Mouse (Mus musculus) intestine, embryonic 16.5 days (tissue): Measurements from ENCODE around the gene Col23a1. TPM values are rescaled to one million over a fixed set of nuclear protein-coding genes. Genes with fewer than 3 reads are reported as not detected.

Experiments used
- ATAC-seq: fragments of 200-750 bp; cut with Nextera tagmentation; 2 replicates; pipeline ENCODE4 v1.8.0; 2017; ENCODE audit warnings: moderate TSS enrichment, moderate library complexity
- H3K27ac ChIP-seq: fragments of 300-500 bp; sonication (generic); 2 replicates; pipeline ENCODE4 v1.5.1; 2014; ENCODE audit warnings: mild to moderate bottlenecking, low read length
- H3K27me3 ChIP-seq: fragments of 300-500 bp; sonication (generic); replicated peaks from 2 replicates; pipeline ENCODE4 v1.6.1; 2014; ENCODE audit warnings: low read length, control low read depth, mixed read lengths; ENCODE audit not compliant: control insufficient read depth, insufficient read depth
- H3K36me3 ChIP-seq: fragments of 300-500 bp; sonication (generic); 2 replicates; pipeline ENCODE4 v1.6.1; 2014; ENCODE audit warnings: low read length, control low read depth; ENCODE audit not compliant: control insufficient read depth, insufficient read depth
- H3K4me1 ChIP-seq: fragments of 300-500 bp; sonication (generic); 2 replicates; pipeline ENCODE4 v1.6.1; 2014; ENCODE audit warnings: low read length, control low read depth, mixed read lengths; ENCODE audit not compliant: control insufficient read depth, insufficient read depth
- H3K4me2 ChIP-seq: fragments of 300-500 bp; sonication (generic); 2 replicates; pipeline ENCODE4 v1.6.1; 2014; ENCODE audit warnings: low read depth, low read length, control low read depth
- H3K4me3 ChIP-seq: fragments of 300-500 bp; sonication (generic); 2 replicates; pipeline ENCODE4 v1.5.1; 2014; ENCODE audit warnings: mild to moderate bottlenecking, low read length
- H3K9ac ChIP-seq: fragments of 300-500 bp; sonication (generic); 2 replicates; pipeline ENCODE4 v1.6.1; 2014; ENCODE audit warnings: low read depth, low read length
- H3K9me3 ChIP-seq: fragments of 300-500 bp; sonication (generic); 2 replicates; pipeline ENCODE4 v1.6.1; 2016; ENCODE audit warnings: low read length, control low read depth; ENCODE audit not compliant: control insufficient read depth
- WGBS: fragments of 180-500 bp; shearing (Covaris S2); extraction: QIAGEN DNeasy Blood & Tissue Kit; methylation state at CpG from one replicate; pipeline ENCODE4 v1.1.7; 2014; 5-methylcytosine and 5-hydroxymethylcytosine counted together
- polyA plus RNA-seq: library from polyadenylated mRNA; unstranded; fragments of >200 nt; fragmentation: Nextera tagmentation; extraction: Ambion mirVana; gene quantifications from 2 replicates; pipeline ENCODE4 v1.2.1, GENCODE M21; 2015

Col23a1 gene
- polyA plus RNA-seq, 1 experiment from 2014 or later: 5.4 TPM

DNA sequence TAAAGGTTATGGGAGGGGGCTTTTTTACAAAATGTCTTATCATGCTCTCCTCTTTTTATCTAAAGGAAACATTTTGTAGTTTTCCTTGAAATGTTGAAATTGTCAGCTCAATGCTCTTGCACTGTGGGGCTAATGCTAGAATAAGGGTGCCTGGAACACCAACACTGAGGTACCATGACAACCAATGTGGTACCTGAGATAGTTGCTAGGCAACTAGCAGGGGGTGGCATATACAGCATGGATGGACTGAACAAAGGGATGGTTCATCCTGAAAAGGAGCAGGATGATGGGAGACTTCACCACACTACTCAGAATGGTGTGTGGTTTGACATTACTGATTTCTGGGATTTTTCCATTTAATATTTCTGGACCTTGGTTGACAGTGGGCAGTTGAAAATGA is 30.9 kb downstream of the Col23a1 start:
- H3K4me3 ChIP-seq: no peak overlapping the region
- no peak overlapping the region for H3K9ac ChIP-seq
- no peaks in the 10 kb centered on the region for H3K27me3 ChIP-seq
- no peak overlapping the region for H3K27ac ChIP-seq
- no peaks in the 10 kb centered on the region for H3K9me3 ChIP-seq
- H3K4me2 ChIP-seq: no peak overlapping the region
- no peaks in the 10 kb centered on the region for H3K4me1 ChIP-seq
- H3K36me3 ChIP-seq: no peaks in the 10 kb centered on the region
- ATAC-seq: no peak

DNA sequence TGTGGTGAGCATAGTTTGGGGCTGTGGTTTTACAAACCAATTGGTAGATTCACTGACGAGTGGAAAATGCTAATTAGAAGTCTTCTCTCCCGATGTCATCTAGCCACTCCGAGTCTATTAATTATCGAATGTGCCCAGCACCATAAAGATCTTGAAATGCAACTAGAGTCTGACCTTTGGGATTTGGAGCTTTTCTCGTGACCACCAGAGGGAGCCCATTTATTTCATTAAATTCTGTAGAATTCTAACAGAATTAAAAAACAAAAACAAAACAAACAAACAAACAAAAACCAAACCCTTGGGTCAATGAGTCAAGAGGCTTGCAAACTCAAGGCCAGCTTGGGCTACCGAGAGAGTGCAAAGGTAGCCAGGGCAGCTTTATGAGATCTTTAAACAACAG is 37.2 kb downstream of the Col23a1 start:
- Histone ChIP-seq H3K9ac (no peak overlapping the region), H3K9me3 (no peaks in the 10 kb centered on the region), H3K4me2 (no peak overlapping the region), H3K4me3 (no peak overlapping the region), H3K27ac (no peak overlapping the region), H3K36me3 (no peaks in the 10 kb centered on the region), H3K27me3 (no peaks in the 10 kb centered on the region), H3K4me1 (no peaks in the 10 kb centered on the region)
- ATAC-seq: no peak
- WGBS: 67% methylated on average over 6 of the region's 6 CpGs

DNA sequence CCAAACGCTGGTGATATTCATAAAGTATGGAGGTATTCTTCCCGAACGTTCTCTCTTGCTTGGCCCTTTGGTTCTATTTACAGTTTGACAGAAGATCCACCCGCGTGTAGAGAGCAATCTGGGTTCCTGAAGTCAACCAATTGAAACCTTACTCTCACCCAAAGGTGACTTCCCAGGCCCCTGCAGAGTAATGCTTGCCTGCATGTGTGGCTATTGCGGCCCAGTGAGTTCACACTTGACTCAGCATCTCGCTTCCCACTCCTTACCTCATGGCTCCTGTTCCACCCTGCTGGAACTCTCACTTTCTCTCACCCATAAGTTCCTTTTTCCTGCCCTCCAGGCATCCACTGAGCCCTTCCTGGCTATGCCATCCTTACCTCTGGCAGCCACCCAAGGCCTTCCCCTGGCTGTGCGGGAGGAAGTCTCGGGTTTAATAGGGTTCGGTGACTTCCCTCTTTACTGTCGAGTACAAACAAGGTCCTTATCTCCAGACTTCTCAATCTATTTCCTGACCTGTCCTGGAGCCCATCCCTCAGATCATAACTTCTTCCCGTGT is 38.7 kb downstream of the Col23a1 start:
- H3K4me3 ChIP-seq: no peak overlapping the region
- no peaks in the 10 kb centered on the region for H3K9me3 ChIP-seq
- no peaks in the 10 kb centered on the region for H3K4me1 ChIP-seq
- H3K36me3 ChIP-seq: no peaks in the 10 kb centered on the region
- WGBS: 80% methylated on average over 12 of the region's 12 CpGs
- no peak overlapping the region for H3K27ac ChIP-seq
- H3K4me2 ChIP-seq: no peak overlapping the region
- no peak for ATAC-seq
- no peaks in the 10 kb centered on the region for H3K27me3 ChIP-seq
- H3K9ac ChIP-seq: no peak overlapping the region

DNA sequence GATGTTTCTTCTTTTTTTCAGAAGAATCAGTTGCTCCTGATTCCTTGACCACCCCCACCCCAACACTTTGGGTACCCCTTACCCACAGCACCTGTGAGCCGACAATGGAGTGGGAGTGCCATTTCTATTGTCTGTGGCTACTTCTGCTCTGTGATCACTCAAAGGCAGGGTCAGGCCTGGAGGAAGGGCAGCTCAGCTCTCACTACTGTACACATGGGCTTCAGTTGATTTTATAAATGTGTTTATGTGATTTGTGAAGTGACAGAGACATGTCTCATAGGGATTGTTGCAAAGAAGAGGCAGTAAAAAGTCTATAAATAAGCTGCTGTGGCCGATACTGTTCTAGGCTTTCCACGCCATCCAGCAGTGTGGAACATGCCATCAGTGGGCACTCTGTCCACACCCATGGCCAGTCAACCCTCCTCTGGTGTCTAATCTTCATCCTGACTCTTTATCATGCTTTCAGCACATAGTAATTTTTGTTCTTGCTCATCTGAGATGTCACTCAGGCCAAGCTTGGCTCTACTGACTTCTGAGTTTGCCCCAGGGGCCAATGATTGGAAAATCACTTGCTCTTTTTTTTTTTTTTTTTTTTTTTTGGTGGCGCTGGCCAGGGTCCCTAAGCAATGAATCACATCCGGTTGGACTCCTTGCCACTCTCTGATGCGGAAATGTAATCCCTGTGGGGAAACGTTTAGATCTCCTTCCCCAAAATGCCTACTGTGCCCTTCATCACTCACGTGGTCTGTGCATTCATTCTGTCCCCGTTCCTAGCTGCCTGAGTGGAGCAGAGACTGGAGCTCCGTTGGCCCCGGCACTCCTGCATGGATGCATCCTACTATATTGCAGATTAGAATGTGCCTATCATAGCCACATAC is 40.4 kb downstream of the Col23a1 start:
- H3K4me3 ChIP-seq: no peak overlapping the region
- 76% methylated on average over 11 of the region's 11 CpGs for WGBS
- no peak overlapping the region for H3K27ac ChIP-seq
- no peak for ATAC-seq
- H3K9ac ChIP-seq: no peak overlapping the region
- H3K4me2 ChIP-seq: no peak overlapping the region
- no peaks in the 10 kb centered on the region for H3K27me3 ChIP-seq
- H3K36me3 ChIP-seq: no peaks in the 10 kb centered on the region
- no peaks in the 10 kb centered on the region for H3K9me3 ChIP-seq
- no peaks in the 10 kb centered on the region for H3K4me1 ChIP-seq

DNA sequence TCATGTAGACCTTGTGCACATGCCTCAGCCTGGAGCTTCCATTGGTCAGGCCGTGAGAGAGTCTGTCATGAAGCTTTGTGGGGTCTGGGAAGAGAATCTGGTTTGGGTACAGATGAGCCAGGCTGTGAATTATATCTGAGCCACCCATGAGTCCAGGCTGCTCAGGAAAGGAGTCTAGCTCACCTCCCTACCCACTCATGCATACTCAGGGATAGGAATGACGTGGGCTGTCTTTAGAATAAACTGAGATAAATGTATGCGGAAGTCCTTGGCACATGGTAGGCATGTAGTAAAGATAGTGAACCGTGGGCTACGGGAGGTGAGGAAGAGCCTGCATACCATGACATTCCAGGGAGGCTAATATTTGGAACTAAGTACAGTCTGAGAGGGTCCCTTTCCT is 44.3 kb downstream of the Col23a1 start:
- 76% methylated on average over 5 of the region's 5 CpGs for WGBS

DNA sequence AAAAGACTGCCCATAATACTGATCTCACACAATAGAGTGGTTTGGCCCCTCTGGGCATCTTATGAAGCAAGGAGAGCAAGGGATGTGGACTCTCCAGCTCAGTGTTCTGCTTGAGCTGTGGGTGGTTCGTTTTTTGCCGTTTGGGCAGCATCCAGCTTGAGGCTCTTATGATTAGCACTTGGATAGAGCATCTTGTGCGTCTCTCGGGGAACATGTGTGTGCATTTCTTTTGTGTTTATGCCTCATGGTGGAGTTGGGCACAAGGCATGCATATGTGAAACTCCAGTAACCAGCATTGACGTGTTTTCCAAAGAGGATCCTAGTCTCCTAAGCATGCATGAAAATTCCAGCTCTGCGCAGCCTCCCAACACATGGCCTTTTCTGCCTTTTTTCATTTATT is 47.9 kb downstream of the Col23a1 start:
- H3K4me3 ChIP-seq: no peak overlapping the region
- no peaks in the 10 kb centered on the region for H3K4me1 ChIP-seq
- no peak overlapping the region for H3K27ac ChIP-seq
- no peak for ATAC-seq
- 80% methylated on average over 6 of the region's 6 CpGs for WGBS
- H3K4me2 ChIP-seq: no peak overlapping the region
- no peak overlapping the region for H3K9ac ChIP-seq
- no peaks in the 10 kb centered on the region for H3K36me3 ChIP-seq
- H3K27me3 ChIP-seq: no peaks in the 10 kb centered on the region
- H3K9me3 ChIP-seq: no peaks in the 10 kb centered on the region

More for the DNA sequence above, 44.3 kb downstream of the Col23a1 start:
- Histone ChIP-seq H3K4me1 (no peaks in the 10 kb centered on the region), H3K9ac (no peak overlapping the region), H3K27ac (no peak overlapping the region), H3K36me3 (no peaks in the 10 kb centered on the region), H3K4me3 (no peak overlapping the region), H3K9me3 (no peaks in the 10 kb centered on the region), H3K4me2 (no peak overlapping the region), H3K27me3 (no peaks in the 10 kb centered on the region)
- no peak for ATAC-seq

DNA sequence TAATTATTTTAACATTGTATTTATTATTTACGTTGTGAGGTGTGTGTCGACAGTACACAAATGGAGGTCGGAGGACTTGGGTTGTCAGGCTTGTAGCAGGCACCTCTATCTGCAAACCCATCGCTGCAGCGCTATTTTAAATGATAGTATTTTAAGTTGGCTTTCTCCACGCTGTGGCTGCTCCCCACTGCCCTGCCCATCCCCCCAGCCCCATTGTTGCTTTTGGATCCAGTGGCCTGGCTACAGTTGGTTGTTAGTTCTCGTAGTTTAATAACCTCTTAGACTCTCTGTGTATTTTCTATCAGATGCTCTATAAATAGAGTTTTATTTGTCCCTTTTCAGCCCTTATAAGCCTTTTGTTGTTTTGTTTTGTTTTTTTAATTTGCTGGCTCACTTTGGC is 48.7 kb downstream of the Col23a1 start:
- Histone ChIP-seq H3K4me2 (no peak overlapping the region), H3K4me3 (no peak overlapping the region), H3K36me3 (no peaks in the 10 kb centered on the region), H3K27ac (no peak overlapping the region), H3K4me1 (peaks cover 4% of the 10 kb centered on the region; the same call in 1 of the 2 replicates), H3K9me3 (no peaks in the 10 kb centered on the region), H3K9ac (no peak overlapping the region), H3K27me3 (no peaks in the 10 kb centered on the region)
- WGBS: 78% methylated on average over 7 of the region's 7 CpGs
- no peak for ATAC-seq

DNA sequence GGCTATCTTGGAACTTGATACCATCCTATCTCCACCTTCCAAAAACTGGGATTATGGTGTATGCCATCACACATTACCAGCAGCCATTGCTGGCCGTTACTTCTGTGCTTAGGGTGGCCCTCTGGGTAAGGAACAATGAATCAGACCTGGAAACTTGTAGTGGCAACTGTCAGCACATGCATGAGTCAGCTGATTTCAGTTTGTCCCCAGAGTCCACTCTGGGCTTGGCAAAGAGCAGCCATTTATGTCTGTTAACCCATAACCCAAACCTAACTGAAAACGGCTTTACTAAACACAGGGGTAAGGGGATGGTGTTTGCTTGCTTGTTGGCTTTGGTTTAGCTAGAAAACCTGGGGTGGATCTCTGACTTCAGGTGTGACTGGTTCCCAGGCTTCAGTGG is 51.4 kb downstream of the Col23a1 start:
- Histone ChIP-seq H3K27ac (no peak overlapping the region), H3K9ac (no peak overlapping the region), H3K27me3 (no peaks in the 10 kb centered on the region), H3K36me3 (no peaks in the 10 kb centered on the region), H3K4me3 (no peak overlapping the region), H3K4me2 (no peak overlapping the region), H3K4me1 (peaks cover 6% of the 10 kb centered on the region; the same call in 1 of the 2 replicates), H3K9me3 (no peaks in the 10 kb centered on the region)
- 52% methylated on average over 2 of the region's 2 CpGs for WGBS
- ATAC-seq: no peak

DNA sequence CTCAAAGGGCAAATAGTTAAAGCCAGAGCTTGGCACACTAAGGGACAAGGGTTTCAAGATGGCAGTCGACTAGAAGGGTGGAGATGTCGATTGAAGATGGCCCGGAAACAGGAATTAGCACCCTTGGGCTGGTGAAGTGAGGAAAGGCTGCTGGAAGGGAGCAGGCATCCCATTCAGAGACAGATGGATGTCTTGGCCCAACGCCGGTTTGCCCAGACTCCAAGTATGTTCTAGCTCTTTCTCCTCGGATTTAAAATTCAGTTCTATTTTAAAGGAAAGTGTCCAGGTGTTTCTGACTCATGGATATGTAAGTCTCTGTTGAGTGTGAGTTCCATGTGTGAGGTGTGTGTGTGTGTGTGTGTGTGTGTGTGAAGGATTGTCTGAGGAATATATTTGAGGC is 53.1 kb downstream of the Col23a1 start:
- Histone ChIP-seq H3K27me3 (no peaks in the 10 kb centered on the region), H3K36me3 (no peaks in the 10 kb centered on the region), H3K27ac (no peak overlapping the region), H3K4me2 (no peak overlapping the region), H3K4me1 (peaks cover 6% of the 10 kb centered on the region; the same call in 1 of the 2 replicates), H3K9ac (no peak overlapping the region), H3K4me3 (no peak overlapping the region), H3K9me3 (no peaks in the 10 kb centered on the region)
- WGBS: 87% methylated on average over 6 of the region's 6 CpGs
- no peak for ATAC-seq
